Mouse (Mus musculus) ovary, adult 2 months (tissue): Measurements from ENCODE around the gene Olfr1047. TPM values are rescaled to one million over a fixed set of nuclear protein-coding genes. Genes with fewer than 3 reads are reported as not detected.

ENCODE experiments used
- polyA plus RNA-seq: library from polyadenylated mRNA; depleted of rRNA; stranded (reverse); fragments of >200 nt; gene quantifications from 2 replicates; pipeline ENCODE4 v1.2.3, GENCODE M21; 2012; rRNA removed

Olfr1047 gene
- not detected in 2 replicates for polyA plus RNA-seq

GRCm38 (mm10) chr2:86231301-86231700 is at the start of gene Olfr1047:
TSS of gene Olfr1047 (minus strand) at chr2:86231401.

GRCm38 (mm10) chr2:86278988-86279387 is 47.8 kb upstream of the Olfr1047 start, which contains the start of gene Olfr1051:
TSS of gene Olfr1051 (minus strand) at chr2:86279088.

GRCm38 (mm10) chr2:86258228-86258627 is 27.0 kb upstream of the Olfr1047 start, which contains the start of gene Olfr1049:
TSS of gene Olfr1049 (minus strand) at chr2:86258328.

GRCm38 (mm10) chr2:86240189-86240588 is 9.0 kb upstream of the Olfr1047 start, which contains the start of gene Olfr1048:
TSS of gene Olfr1048 (minus strand) at chr2:86240289.

GRCm38 (mm10) chr2:86219214-86219613 is 12.0 kb downstream of the Olfr1047 start, which contains the start of gene Olfr1046:
TSS of gene Olfr1046 (minus strand) at chr2:86219314.

GRCm38 (mm10) chr2:86202909-86203308 is 28.3 kb downstream of the Olfr1047 start, which contains the start of gene Olfr1045:
TSS of gene Olfr1045 (minus strand) at chr2:86203009.

GRCm38 (mm10) chr2:86185583-86185982 is 45.6 kb downstream of the Olfr1047 start, which contains the start of gene Olfr52:
TSS of gene Olfr52 (minus strand) at chr2:86185683.

GRCm38 (mm10) chr2:86177720-86178119 is 53.5 kb downstream of the Olfr1047 start, which contains the start of gene Olfr1044:
TSS of gene Olfr1044 (minus strand) at chr2:86177820.

Other genes starting within 250 kb of the Olfr1047 start
- gene Olfr1031, start 241.1 kb downstream of the Olfr1047 start, polyA plus RNA-seq: not detected in 2 replicates
- gene Olfr1032, start 225.9 kb downstream of the Olfr1047 start, polyA plus RNA-seq: not detected in 2 replicates
- gene Olfr1033, start 210.8 kb downstream of the Olfr1047 start, polyA plus RNA-seq: 1.4 and 1.5 TPM in 2 replicates
- gene Olfr1034, start 185.5 kb downstream of the Olfr1047 start, polyA plus RNA-seq: 0.37 and 0.41 TPM in 2 replicates
- not detected in 2 replicates for gene Olfr1036, start 157.4 kb downstream of the Olfr1047 start, polyA plus RNA-seq
- not detected in 2 replicates for gene Olfr1037, start 144.0 kb downstream of the Olfr1047 start, polyA plus RNA-seq
- gene Olfr1039, start 95.5 kb downstream of the Olfr1047 start, polyA plus RNA-seq: not detected in 2 replicates
- not detected in 2 replicates for gene Olfr1040, start 84.7 kb downstream of the Olfr1047 start, polyA plus RNA-seq
- not detected in 2 replicates for gene Olfr1042, start 69.6 kb downstream of the Olfr1047 start, polyA plus RNA-seq
- not detected in 2 replicates for gene Olfr1043, start 63.9 kb downstream of the Olfr1047 start, polyA plus RNA-seq
- not detected in 2 replicates for gene Olfr1044, start 53.6 kb downstream of the Olfr1047 start, polyA plus RNA-seq
- gene Olfr52, start 45.7 kb downstream of the Olfr1047 start, polyA plus RNA-seq: not detected in 2 replicates
- not detected in 2 replicates for gene Olfr1045, start 28.4 kb downstream of the Olfr1047 start, polyA plus RNA-seq
- gene Olfr1046, start 12.1 kb downstream of the Olfr1047 start, polyA plus RNA-seq: not detected in 2 replicates
- not detected in 2 replicates for gene Olfr1048, start 8.9 kb upstream of the Olfr1047 start, polyA plus RNA-seq
- not detected in 2 replicates for gene Olfr1049, start 26.9 kb upstream of the Olfr1047 start, polyA plus RNA-seq
- gene Olfr1051, start 47.7 kb upstream of the Olfr1047 start, polyA plus RNA-seq: not detected in 2 replicates
- not detected in 2 replicates for gene Olfr1052, start 61.1 kb upstream of the Olfr1047 start, polyA plus RNA-seq
- gene Olfr1053, start 83.9 kb upstream of the Olfr1047 start, polyA plus RNA-seq: not detected in 2 replicates
- not detected in 2 replicates for gene Olfr1054, start 104.0 kb upstream of the Olfr1047 start, polyA plus RNA-seq
- not detected in 2 replicates for gene Olfr1055, start 118.9 kb upstream of the Olfr1047 start, polyA plus RNA-seq
- not detected in 2 replicates for gene Olfr1056, start 131.1 kb upstream of the Olfr1047 start, polyA plus RNA-seq
- gene Olfr1057, start 147.0 kb upstream of the Olfr1047 start, polyA plus RNA-seq: not detected in 2 replicates
- gene Olfr1058, start 157.2 kb upstream of the Olfr1047 start, polyA plus RNA-seq: not detected in 2 replicates
- not detected in 2 replicates for gene Olfr1061, start 182.6 kb upstream of the Olfr1047 start, polyA plus RNA-seq
- gene Olfr1062, start 195.3 kb upstream of the Olfr1047 start, polyA plus RNA-seq: not detected in 2 replicates
- not detected in 2 replicates for gene Olfr1065, start 219.2 kb upstream of the Olfr1047 start, polyA plus RNA-seq
- gene Olfr1066, start 224.9 kb upstream of the Olfr1047 start, polyA plus RNA-seq: not detected in 2 replicates